Mouse (Mus musculus) intestine, embryonic 16.5 days (tissue): Measurements from ENCODE around the gene Gm17657. TPM values are rescaled to one million over a fixed set of nuclear protein-coding genes. Genes with fewer than 3 reads are reported as not detected.

ENCODE experiments used
- ATAC-seq: fragments of 200-750 bp; cut with Nextera tagmentation; 2 replicates; pipeline ENCODE4 v1.8.0; 2017; ENCODE audit warnings: moderate TSS enrichment, moderate library complexity
- H3K27ac ChIP-seq: fragments of 300-500 bp; sonication (generic); 2 replicates; pipeline ENCODE4 v1.5.1; 2014; ENCODE audit warnings: mild to moderate bottlenecking, low read length
- H3K27me3 ChIP-seq: fragments of 300-500 bp; sonication (generic); replicated peaks from 2 replicates; pipeline ENCODE4 v1.6.1; 2014; ENCODE audit warnings: low read length, control low read depth, mixed read lengths; ENCODE audit not compliant: control insufficient read depth, insufficient read depth
- H3K36me3 ChIP-seq: fragments of 300-500 bp; sonication (generic); 2 replicates; pipeline ENCODE4 v1.6.1; 2014; ENCODE audit warnings: low read length, control low read depth; ENCODE audit not compliant: control insufficient read depth, insufficient read depth
- H3K4me1 ChIP-seq: fragments of 300-500 bp; sonication (generic); 2 replicates; pipeline ENCODE4 v1.6.1; 2014; ENCODE audit warnings: low read length, control low read depth, mixed read lengths; ENCODE audit not compliant: control insufficient read depth, insufficient read depth
- H3K4me2 ChIP-seq: fragments of 300-500 bp; sonication (generic); 2 replicates; pipeline ENCODE4 v1.6.1; 2014; ENCODE audit warnings: low read depth, low read length, control low read depth
- H3K4me3 ChIP-seq: fragments of 300-500 bp; sonication (generic); 2 replicates; pipeline ENCODE4 v1.5.1; 2014; ENCODE audit warnings: mild to moderate bottlenecking, low read length
- H3K9ac ChIP-seq: fragments of 300-500 bp; sonication (generic); 2 replicates; pipeline ENCODE4 v1.6.1; 2014; ENCODE audit warnings: low read depth, low read length
- H3K9me3 ChIP-seq: fragments of 300-500 bp; sonication (generic); 2 replicates; pipeline ENCODE4 v1.6.1; 2016; ENCODE audit warnings: low read length, control low read depth; ENCODE audit not compliant: control insufficient read depth
- WGBS: fragments of 180-500 bp; shearing (Covaris S2); extraction: QIAGEN DNeasy Blood & Tissue Kit; methylation state at CpG from one replicate; pipeline ENCODE4 v1.1.7; 2014; 5-methylcytosine and 5-hydroxymethylcytosine counted together
- polyA plus RNA-seq: library from polyadenylated mRNA; unstranded; fragments of >200 nt; fragmentation: Nextera tagmentation; extraction: Ambion mirVana; gene quantifications from 2 replicates; pipeline ENCODE4 v1.2.1, GENCODE M21; 2015

The Gm17657 gene
- polyA plus RNA-seq, 1 experiment from 2014 or later: not detected

DNA sequence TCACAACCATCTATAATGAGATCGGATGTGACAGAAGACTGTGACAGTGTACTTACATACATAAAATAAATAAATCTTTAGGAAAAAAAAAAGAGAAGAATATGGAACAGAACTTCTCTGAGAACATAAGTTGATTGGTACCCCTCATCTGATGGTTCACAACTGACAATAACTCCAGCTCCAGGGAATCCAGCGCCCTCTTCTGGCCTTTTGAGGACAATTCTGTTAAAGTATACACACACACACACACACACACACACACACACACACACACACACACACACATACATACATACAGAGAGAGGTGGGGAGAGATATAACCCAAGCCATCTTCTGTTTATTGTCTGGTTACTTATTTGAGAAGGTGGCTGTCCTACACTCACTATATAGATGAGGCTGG is 65.0 kb downstream of the Gm17657 start:
- Histone ChIP-seq H3K9ac (no peak overlapping the region), H3K27ac (no peak overlapping the region), H3K36me3 (no peaks in the 10 kb centered on the region), H3K4me3 (no peak overlapping the region), H3K27me3 (no peaks in the 10 kb centered on the region), H3K9me3 (peaks cover 3% of the 10 kb centered on the region; the same call in 1 of the 2 replicates), H3K4me1 (0 out of 2 replicates have a peak, but pooled peaks cover 5% of the 10 kb centered on the region), H3K4me2 (no peak overlapping the region)
- no peak for ATAC-seq
- 95% methylated on average over 2 of the region's 2 CpGs for WGBS

DNA sequence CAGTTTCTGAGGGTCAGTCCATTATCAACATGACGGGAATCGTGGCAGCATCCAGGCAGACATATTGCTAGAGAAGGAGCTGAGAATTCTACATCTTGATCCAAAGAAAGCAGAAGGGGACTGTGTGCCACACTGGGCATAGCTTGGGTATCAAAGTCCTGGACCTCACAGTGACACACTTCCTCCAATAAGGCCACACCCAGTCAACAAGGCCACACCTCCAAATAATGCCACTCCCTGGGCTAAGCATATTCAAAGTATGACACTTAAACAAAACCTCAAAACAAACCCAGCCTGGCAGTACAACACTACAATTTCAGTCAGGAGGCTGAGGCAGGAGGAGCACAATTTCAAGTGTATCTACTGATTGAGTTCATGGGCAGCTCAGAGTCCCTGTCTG is 66.2 kb downstream of the Gm17657 start:
- no peak for ATAC-seq
- no peak overlapping the region for H3K4me3 ChIP-seq
- H3K27me3 ChIP-seq: no peaks in the 10 kb centered on the region
- H3K4me1 ChIP-seq: no peaks in the 10 kb centered on the region
- H3K9ac ChIP-seq: no peak overlapping the region
- H3K4me2 ChIP-seq: no peak overlapping the region
- H3K27ac ChIP-seq: no peak overlapping the region
- H3K36me3 ChIP-seq: no peaks in the 10 kb centered on the region
- WGBS: 97% methylated on average over 2 of the region's 2 CpGs
- H3K9me3 ChIP-seq: peaks cover 3% of the 10 kb centered on the region; the same call in 1 of the 2 replicates

DNA sequence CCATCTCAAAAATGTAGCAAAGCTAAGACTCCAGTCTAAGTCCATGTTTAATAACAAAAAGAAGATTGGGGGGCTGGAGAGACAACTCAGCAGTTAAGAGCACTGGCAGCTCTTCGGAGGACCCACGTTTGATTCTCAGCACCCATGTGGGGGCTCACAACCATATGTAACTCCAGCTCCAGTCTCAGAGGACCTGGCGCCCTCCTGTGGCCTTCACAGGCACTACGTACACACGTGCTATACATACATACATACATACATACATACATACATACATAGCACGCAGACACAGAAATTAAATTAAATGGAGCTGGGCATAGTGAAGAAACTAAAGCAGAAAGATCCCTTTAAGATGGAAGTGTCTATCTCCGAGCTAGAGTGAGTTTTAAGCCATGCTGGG is 66.8 kb downstream of the Gm17657 start:
- Histone ChIP-seq H3K9me3 (peaks cover 3% of the 10 kb centered on the region; the same call in 1 of the 2 replicates), H3K27ac (no peak overlapping the region), H3K36me3 (no peaks in the 10 kb centered on the region), H3K4me2 (no peak overlapping the region), H3K9ac (no peak overlapping the region), H3K4me1 (no peaks in the 10 kb centered on the region), H3K4me3 (no peak overlapping the region), H3K27me3 (no peaks in the 10 kb centered on the region)
- ATAC-seq: no peak
- 91% methylated on average over 7 of the region's 7 CpGs for WGBS

DNA sequence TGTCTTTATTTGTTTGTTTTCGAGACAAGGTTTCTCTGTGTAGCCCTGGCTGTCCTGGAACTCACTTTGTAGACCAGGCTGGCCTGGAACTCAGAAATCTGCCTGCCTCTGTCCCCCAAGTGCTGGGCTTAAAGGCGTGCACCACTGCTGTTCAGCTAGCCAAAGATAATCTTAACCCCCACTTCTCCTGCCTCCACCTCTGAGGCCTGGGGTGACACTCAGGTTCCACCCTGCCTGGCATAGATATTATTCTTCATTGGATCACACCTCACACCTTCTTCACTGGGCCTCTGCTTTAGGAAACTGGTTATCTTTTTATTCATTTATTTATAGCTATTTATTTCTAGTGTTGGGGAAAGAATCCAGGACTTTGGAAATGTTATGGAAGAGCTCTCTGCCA is 69.2 kb downstream of the Gm17657 start:
- Histone ChIP-seq H3K9me3 (peaks cover 3% of the 10 kb centered on the region; the same call in 1 of the 2 replicates), H3K4me1 (no peaks in the 10 kb centered on the region), H3K27ac (no peak overlapping the region), H3K27me3 (no peaks in the 10 kb centered on the region), H3K4me2 (no peak overlapping the region), H3K4me3 (no peak overlapping the region), H3K9ac (no peak overlapping the region), H3K36me3 (no peaks in the 10 kb centered on the region)
- ATAC-seq: no peak
- 84% methylated on average over 2 of the region's 2 CpGs for WGBS

DNA sequence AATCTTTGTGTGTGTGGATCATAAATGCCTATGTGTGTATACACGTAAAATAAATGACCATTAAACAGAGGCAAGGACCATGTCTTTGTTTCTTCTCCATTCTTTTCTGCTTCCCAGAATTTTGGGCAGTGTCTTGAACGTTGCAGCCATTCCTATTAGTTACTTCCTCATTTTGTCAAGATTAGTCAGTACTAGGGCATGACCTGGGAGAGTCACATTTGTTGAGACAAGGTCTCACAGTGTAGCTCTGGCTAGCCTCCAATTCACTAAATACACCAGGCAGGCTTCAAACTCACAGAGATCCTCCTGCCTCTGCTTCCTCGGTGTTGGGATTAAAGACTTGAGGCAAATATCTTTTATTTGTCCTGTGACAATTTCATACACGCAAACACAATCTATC is 71.2 kb downstream of the Gm17657 start:
- no peak overlapping the region for H3K4me2 ChIP-seq
- no peak for ATAC-seq
- H3K9ac ChIP-seq: no peak overlapping the region
- H3K36me3 ChIP-seq: no peaks in the 10 kb centered on the region
- no peaks in the 10 kb centered on the region for H3K27me3 ChIP-seq
- WGBS: 74% methylated on average over 4 of the region's 4 CpGs
- peaks cover 3% of the 10 kb centered on the region; the same call in 1 of the 2 replicates for H3K9me3 ChIP-seq
- no peak overlapping the region for H3K4me3 ChIP-seq
- H3K27ac ChIP-seq: no peak overlapping the region
- no peaks in the 10 kb centered on the region for H3K4me1 ChIP-seq

DNA sequence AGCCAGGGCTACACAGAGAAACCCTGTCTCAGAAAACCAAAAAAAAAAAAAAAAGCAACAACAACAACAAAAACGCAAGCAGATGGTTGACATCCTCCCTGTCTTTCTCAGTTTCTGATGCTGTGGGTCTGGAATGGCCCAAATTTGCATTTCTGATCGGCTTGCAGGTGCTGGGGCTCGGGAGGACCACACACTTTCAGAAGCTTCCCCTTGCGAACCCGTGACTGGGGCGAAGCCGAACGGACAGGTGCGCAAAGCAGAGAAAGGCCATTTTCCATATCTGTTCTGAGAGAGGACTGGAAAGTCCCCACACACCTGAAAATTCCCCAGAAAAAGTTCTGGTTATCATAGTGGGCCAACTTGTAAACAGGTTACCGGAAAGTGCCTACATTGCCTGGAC is 72.1 kb downstream of the Gm17657 start:
- WGBS: 90% methylated on average over 10 of the region's 10 CpGs
- no peak for ATAC-seq
- Histone ChIP-seq H3K27ac (no peak overlapping the region), H3K4me2 (no peak overlapping the region), H3K36me3 (no peaks in the 10 kb centered on the region), H3K9me3 (no peaks in the 10 kb centered on the region), H3K9ac (no peak overlapping the region), H3K27me3 (no peaks in the 10 kb centered on the region), H3K4me3 (no peak overlapping the region), H3K4me1 (no peaks in the 10 kb centered on the region)

DNA sequence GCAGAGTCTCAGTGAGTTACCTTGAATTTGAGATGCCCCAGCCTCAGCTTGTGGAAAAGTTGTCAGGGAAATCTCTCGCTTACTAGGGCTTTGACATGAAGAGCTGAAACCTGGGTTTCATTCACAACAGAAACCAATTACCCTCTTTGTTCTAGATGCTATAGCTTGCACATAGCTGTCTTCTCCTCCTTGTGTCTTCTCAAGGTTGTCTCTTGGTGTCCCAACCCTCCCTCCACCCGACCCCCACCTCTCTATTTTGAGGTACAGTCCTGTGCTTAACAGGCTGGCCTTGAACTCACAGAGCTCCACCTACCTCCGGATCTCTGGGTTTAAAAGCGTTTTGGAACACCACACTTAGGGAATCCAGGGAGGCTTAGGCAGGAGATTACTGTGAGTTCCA is 73.0 kb downstream of the Gm17657 start:
- ATAC-seq: no peak
- Histone ChIP-seq H3K27me3 (no peaks in the 10 kb centered on the region), H3K4me2 (no peak overlapping the region), H3K9ac (no peak overlapping the region), H3K27ac (no peak overlapping the region), H3K36me3 (no peaks in the 10 kb centered on the region), H3K4me1 (no peaks in the 10 kb centered on the region), H3K9me3 (no peaks in the 10 kb centered on the region), H3K4me3 (no peak overlapping the region)
- 82% methylated on average over 4 of the region's 4 CpGs for WGBS

DNA sequence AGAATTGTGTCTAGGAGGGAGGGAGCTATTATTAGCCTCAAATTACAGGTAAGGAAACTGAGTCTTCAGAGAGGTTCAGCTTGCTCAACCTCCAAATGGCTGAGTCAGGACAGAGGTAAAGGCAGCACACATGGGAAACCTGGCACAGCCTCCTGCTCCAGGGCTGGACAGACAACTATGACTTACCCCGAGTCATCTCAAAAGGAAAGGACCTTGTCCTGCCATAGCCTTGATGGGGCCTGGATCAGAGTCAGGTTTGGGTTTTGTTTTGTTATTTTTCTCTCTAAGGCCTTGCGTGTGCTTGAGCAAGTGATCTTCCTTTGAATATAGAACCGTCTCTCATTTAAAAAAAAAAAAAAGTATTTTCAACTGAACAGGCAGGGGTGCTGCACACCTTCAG is 74.3 kb downstream of the Gm17657 start:
- WGBS: 94% methylated on average over 3 of the region's 3 CpGs
- Histone ChIP-seq H3K4me3 (no peak overlapping the region), H3K9ac (no peak overlapping the region), H3K27ac (no peak overlapping the region), H3K4me1 (peaks cover 3% of the 10 kb centered on the region; the same call in 1 of the 2 replicates), H3K9me3 (no peaks in the 10 kb centered on the region), H3K36me3 (no peaks in the 10 kb centered on the region), H3K27me3 (no peaks in the 10 kb centered on the region), H3K4me2 (no peak overlapping the region)
- no peak for ATAC-seq

DNA sequence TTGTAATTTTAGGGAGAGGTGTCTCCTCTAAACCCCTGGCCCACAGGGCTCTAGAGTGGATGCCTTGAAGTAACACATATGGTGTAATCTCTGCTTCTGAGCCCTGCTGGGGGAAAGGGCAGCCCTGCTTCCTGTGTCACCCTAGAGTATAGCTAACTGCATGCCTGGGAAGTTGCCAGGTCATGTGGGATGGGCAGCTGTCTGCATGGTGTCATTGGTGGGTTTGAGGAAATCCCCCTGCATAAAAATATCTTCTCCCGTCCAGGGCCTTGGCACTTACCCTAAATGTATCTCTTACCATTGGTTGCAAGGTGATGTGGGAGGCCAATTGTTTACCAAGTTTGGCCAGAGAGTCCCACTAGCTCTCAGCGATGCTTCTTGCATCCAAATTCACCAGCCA is 75.4 kb downstream of the Gm17657 start:
- no peak overlapping the region for H3K4me2 ChIP-seq
- H3K9me3 ChIP-seq: no peaks in the 10 kb centered on the region
- WGBS: 59% methylated on average over 2 of the region's 2 CpGs
- no peak for ATAC-seq
- H3K9ac ChIP-seq: no peak overlapping the region
- H3K27me3 ChIP-seq: no peaks in the 10 kb centered on the region
- peaks cover 7% of the 10 kb centered on the region; the same call in 1 of the 2 replicates for H3K4me1 ChIP-seq
- no peak overlapping the region for H3K4me3 ChIP-seq
- H3K36me3 ChIP-seq: no peaks in the 10 kb centered on the region
- H3K27ac ChIP-seq: no peak overlapping the region

DNA sequence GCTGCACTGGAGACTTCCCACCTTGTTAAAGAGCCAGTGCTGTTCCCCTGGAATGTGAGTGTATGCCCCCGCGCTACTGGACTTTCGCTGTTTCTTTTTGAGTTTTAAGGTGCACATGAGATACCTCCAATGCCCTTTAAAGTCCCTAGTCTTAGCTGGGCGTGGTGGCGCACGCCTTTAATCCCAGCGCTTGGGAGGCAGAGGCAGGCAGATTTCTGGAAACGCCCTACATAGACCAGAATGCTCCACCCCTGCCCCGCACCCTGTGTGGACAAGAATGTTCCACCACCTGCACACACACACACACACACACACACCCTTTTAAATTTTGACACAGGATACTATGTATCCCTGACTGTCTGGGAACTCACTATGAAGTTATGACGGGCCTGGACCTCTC is 76.0 kb downstream of the Gm17657 start:
- no peak overlapping the region for H3K9ac ChIP-seq
- H3K4me3 ChIP-seq: no peak overlapping the region
- H3K27me3 ChIP-seq: no peaks in the 10 kb centered on the region
- H3K4me1 ChIP-seq: peaks cover 7% of the 10 kb centered on the region; the same call in 1 of the 2 replicates
- no peaks in the 10 kb centered on the region for H3K36me3 ChIP-seq
- H3K27ac ChIP-seq: no peak overlapping the region
- no peak for ATAC-seq
- no peaks in the 10 kb centered on the region for H3K9me3 ChIP-seq
- no peak overlapping the region for H3K4me2 ChIP-seq
- 96% methylated on average over 10 of the region's 10 CpGs for WGBS
